Mouse (Mus musculus): ENCODE measurements around the gene Nell1. TPM values are rescaled to one million over a fixed set of nuclear protein-coding genes. Genes with fewer than 3 reads are reported as not detected.
"Not testable (repeated sequence)": the region's sequence is repeated elsewhere in the genome, so short reads cannot be mapped to it uniquely, and the experiment has no call there.

Nell1 gene
- total RNA-seq (2014; fragmentation: Nextera tagmentation): not detected in 2 replicates
- not detected in 2 replicates for total RNA-seq (2017)

DNA sequence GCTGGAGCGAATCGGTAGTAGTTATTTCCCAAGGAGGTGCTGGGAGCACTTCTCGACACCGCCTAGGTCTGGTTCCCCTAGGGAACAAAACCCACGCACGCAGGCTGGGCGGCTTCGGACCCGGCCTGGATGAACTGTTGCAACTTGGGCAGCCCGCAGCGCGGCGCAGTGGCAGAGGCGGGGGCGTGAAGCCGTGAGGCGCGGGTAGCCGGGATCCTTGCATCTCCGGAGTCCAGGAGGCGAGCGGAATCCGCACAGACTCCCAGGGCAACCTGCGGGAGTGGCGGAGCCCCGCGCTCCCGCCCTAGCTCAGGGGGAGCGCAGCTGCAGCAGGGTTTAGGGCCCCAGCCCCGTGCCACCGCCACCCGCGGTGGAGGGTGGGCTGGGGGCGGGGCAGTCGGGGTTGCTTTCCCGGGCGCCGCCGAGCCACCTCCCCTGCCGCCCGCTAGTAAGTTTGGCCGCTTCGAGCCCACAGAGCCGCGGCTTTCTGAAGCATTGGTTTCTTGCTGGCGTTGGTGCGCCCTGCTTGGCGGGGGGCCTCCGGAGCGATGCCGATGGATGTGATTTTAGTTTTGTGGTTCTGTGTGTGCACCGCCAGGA lies at the start of gene Nell1:
Gene Nell1 (plus strand): TSS at position 24 of the 600 bp plus-strand sequence.
- ATAC-seq (replicated peaks; ENCODE audit: poor library complexity, severe bottlenecking): no peak

DNA sequence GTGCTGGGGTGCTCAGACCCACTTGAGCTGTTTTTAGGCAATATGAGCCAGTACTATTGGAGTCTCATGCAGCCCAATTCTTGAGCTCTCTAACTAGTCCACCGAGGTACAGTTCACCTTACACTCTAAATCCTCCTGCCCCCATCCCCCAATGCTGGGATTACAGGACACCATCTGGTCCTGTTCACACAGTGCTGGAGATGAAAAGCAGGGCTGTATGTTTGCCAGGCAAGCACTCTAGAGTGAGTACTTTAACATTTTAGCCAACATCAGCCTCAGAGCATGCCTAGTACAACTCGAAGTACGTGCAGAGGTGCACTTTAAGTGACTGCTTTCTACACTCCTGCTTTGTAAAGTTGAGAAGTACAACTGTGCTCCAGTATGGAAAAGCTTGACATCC lies 46.1 kb upstream of the Nell1 start:
- ATAC-seq (replicated peaks; ENCODE audit: poor library complexity, severe bottlenecking): no peak

DNA sequence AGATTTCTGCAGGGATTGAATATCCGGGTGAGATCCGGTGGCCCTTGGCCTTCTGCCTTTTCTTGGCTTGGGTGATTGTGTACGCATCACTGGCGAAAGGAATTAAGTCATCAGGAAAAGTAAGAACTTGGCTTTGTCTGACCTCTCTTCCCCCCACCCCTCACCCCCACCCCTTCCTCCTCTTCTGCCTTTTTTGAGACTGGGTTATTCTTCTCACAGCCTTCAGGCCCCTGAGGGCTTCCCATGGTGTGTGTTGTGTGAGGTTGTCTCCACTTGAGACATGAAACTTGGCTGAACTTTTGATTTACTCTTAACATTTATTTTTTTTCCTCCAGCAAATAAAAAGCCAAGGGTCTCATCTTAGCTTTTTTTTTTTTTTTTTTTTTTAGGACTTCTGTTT lies 44.7 kb upstream of the Nell1 start:
- ATAC-seq (replicated peaks; ENCODE audit: poor library complexity, severe bottlenecking): no peak

DNA sequence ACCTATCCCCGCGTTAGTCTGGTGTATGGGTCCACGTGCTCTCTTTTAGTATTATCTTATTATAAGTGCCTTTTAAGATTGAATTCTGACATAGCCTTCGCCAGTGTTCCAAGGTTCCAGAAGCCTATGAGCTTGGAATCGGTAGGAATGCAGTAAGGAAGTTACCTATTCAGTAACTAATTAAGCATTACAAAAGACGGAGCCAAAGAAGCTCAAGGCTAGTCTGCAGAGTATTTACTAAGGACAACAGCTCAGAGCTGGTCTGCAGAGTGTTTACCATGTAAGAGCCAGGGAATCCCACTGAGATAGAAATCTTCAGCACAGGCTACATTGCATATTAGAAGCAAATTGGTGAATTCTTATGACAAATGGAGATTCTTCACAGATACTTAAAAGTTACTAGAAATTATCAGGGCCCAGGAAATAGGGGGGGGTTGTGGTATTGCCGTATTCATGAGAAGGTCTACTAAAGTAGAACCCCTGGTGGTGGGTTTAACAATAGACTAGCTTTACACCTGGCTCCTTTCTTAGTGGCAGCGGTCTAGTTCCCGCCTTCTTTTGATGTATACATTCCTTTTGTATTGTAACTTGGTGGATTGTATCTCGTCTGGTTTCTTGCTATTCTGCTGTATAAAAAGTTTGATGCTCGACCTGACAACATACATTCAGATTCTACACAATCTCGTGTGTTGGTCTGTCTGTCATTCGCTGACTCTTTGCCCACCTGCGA lies 41.1 kb upstream of the Nell1 start:
- ATAC-seq (replicated peaks; ENCODE audit: poor library complexity, severe bottlenecking): not testable (repeated sequence)

DNA sequence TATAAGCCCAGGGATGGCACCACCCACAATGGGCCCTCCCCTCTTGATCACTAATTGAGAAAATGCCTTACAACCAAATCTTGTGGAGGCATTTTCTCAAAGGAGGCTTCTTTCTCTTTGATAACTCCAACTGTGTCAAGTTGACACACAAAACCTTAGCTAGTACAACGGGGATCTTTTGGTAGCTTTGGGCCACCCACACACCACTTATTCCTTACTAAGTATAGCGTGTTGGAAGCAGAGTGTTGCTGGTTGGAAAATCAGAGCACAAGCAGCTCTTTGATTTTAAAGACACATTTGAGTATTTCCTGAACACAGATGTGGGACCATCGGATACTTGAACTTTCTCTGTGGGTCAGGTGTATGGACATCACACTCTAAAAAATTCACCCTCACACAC lies 37.8 kb upstream of the Nell1 start:
- no peak for ATAC-seq (replicated peaks; ENCODE audit: poor library complexity, severe bottlenecking)

DNA sequence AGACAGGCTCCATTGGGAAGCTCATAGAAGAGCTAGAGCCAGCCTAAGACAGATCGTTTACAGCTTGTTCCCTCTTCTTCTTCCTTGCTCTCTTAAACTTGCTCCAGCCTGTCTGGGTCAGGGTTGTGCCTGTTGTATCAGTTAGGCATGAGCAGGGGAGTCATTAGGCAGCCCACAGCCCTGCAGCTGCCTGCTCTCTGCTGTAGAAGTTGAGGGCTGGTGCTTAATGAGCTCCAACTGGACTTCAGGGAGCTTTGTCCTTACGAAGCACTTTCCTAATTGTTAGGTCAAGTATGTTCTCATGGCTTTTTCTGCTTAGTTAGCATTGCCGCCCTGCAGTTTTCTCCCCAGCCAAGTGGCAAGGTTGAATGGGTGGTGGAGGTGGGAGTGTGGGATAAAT lies 32.6 kb upstream of the Nell1 start:
- ATAC-seq (replicated peaks; ENCODE audit: poor library complexity, severe bottlenecking): no peak

DNA sequence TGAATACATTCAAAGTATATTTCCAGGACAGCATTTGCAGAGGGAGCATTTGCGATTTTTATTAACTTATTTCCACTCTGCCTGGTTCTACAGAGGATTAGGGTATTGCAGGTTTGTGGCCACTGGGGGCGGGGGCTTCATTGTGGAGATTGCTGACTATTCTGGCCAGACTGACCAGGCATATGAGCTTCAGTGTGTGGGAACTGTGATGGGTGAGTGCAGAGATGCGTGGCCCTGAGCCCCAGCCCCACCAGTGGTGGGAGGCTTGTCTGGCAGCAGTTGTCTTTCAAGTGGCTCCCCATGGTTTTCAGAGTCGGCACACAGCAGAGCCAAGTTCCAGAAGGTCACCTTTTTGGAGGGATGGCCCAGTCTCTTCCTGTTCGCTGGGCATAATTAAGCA lies 32.2 kb upstream of the Nell1 start:
- ATAC-seq (replicated peaks; ENCODE audit: poor library complexity, severe bottlenecking): no peak

DNA sequence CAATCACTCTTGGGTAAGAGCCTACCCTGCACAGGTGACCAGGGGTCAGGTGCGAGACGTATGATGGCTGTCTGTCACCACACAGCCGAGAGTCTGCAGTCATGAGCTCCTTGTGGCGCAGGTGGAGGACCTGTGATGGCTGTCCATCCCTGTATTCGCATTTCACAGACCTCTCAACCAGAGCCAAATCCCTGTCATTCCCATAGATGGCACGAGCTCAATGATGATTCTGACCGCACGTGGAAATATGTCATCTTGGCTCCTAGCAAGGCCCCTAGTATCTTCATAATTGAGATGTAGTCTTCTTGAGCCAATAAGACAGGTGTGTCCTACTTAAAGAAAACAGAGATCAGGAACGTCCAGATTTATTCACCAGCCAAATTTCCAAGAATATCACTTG lies 28.0 kb upstream of the Nell1 start:
- no peak for ATAC-seq (replicated peaks; ENCODE audit: poor library complexity, severe bottlenecking)

DNA sequence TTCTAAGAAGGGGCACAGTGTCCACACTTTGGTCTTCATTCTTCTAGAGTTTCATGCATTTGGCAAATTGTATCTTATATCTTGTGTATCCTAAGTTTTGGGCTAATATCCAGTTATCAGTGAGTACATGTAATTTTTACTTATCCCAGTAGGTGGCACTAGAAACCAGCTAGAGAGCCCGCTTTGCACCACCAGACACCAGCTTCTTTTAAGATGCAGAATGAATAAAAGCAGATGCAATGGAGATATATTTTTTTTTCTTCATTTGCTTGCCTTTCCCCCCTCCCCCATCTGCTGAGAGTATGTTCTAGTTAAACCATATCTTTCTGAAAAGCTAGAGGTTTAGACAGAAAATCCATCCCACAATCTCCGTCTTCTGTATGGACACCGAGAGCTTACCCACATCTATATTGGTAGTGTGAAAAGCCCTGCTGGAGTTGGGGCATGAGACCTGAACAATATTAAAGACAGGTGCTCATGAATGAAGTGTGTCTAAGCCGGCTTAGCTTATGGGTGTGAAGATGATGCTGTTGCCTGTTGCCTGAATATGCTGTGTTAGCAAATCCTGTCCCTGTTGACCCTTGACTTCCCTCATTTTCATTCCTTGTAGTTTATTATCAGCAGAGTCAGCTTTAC lies 21.0 kb upstream of the Nell1 start:
- ATAC-seq (replicated peaks; ENCODE audit: poor library complexity, severe bottlenecking): no peak

DNA sequence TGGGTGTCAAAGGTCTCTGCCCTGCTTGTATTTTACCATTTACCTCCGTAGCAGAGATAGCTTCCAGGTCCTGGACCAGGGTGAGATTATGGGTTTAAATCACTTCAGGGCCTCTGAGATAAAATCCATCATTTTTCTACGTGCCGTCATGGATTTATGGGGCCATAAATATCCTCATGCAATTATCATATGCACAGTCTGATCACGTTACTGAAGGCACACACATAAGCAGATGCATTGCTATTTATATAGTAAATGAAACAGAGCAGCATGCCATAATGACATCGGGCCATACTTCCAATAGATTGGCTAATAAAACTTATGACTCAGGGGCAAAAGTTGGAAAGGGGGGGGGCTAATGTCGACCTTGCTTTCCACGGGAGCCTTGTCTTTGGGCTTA lies 19.8 kb upstream of the Nell1 start:
- ATAC-seq (replicated peaks; ENCODE audit: poor library complexity, severe bottlenecking): no peak

DNA sequence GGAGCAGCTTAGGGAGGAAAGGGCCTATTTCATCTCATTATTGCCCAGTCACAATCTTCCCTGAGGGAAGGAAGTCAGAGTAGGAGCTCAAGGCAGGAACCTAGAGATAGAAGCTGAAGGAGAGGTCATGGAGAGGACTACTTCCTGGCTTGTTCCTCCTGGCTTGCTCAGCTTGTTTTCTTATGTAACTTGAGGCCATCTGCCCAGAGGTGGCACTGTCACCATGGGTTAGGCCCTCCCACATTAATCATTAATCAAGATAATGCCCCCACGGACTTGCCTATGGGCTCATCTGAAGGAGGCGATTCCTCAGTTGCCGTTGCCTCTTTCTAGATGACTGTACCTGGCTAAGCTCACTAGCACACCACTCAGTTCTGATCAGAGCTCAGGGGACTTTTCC lies 17.5 kb upstream of the Nell1 start:
- ATAC-seq (replicated peaks; ENCODE audit: poor library complexity, severe bottlenecking): no peak

DNA sequence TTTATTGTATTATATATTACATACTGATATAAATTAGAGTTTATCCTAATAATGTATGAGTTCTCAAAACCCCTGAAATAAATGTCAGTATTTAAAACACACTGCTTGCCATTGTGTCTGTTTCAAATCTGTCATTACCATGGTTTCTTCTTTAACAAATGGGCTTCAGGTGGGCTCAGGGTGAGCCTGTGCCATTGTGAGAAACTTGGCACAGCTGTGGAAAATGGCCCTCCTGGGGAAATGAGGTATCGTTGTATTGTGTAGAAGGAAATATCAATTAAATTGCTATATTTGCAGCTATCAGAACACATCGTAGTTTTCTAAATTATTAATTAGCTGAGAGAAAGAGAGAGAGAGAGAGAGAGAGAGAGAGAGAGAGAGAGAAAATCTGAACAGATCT lies 10.9 kb upstream of the Nell1 start:
- no peak for ATAC-seq (replicated peaks; ENCODE audit: poor library complexity, severe bottlenecking)

DNA sequence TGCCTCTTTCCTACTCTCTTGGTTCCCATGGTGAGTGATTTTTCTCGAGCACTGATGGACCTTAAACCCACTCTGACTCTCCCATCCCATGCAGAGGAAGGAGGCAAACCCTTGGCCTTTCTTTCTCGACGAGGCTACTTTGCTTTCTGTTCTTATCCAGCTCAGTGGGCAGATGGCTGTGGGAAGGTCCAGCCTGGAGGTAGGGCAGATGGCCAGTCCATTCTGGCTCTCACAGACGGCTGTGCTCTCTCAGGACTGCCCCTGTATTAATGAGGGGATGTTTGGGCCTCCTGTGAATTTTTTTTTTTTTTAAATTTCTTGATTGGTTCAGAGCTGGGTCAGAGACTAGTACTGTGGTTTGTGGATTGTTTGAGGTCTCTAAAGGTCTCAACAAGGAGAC lies 5.1 kb upstream of the Nell1 start:
- no peak for ATAC-seq (replicated peaks; ENCODE audit: poor library complexity, severe bottlenecking)

DNA sequence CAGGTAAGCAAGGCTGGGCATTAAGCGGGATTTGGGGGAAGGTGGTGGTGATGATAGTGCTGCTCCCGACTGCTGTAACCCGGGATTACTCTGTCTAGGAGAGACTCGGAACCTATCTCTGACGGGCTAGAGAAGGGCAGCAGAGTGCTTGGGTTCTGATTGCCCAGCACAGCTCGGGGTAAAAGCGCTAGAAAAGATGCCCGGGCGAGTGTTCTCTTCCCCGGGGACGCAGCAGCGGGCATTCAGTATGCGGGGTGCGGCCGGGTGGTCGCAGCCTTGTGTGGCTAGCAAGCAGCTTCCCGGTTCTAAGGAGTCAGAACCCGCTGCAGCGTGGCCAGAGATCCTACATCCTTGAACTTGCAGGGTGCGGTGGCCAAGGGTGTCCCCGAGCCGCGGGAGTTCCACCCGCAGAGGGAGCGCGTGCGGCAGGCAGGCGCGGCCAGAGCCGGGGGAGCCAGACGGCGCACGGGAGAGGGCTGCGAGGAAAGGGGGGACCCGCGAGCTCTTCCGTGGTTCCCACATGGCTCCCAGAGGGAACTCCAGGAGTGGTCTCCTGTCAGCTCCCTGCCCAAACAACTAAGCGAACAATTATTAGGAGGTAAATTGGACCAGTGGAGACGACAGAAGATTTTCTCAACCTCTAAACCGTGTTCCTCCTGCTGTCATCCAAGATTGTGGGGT lies 917 bp downstream of the Nell1 start:
- no peak for ATAC-seq (replicated peaks; ENCODE audit: poor library complexity, severe bottlenecking)

DNA sequence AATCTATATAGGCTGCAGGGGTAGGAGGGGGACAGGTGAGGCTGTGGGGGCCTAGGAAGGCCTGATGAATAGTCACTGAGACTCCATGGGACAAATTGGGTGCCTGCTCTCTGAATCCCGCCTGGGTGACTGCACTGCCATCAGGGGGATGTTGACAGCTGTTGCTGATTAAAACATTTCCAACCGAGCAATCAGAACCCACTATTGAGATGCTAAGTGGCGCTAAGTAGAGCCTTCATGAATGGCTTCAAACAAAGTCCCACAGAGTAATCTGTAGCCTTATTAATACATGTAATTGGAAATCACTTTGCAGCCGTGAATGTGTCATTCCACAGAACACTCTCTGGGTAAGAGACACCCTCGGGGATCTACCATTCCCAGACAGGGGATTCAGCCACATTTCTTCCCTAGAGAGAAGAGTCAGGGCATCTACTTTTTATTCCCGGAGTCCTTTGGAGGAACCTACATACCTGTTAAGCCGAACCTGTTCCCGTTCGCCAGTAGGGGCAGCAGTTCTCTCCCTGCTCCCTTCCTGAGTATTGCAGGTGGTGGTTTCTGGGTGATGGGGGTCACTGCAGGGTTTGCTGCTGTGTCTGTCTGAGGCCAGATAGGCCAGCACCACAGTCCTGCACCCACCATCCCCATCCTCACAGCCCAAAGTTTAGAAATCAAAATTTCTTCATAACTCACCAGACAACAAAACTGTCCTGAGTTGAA lies 7.0 kb downstream of the Nell1 start:
- ATAC-seq (replicated peaks; ENCODE audit: poor library complexity, severe bottlenecking): no peak

DNA sequence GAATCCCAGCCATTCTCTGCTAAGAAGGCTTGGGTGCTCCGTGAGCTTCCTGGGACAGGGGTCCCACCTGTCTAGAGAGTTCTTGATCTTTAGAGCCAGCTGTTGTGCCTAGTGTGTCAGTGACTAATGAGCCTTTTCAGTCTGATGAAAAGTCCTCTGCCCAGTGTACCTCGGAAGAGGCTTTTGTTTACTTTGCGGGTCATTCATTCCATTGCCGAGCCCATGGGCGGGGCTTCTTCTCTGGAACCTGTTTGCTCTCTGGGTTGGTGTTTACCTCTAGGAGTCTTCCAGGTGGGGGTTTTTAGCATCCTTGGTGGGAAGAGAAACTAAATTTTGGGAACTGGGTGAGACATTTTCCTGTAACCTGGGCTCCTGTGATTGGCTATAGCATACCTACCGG lies 10.0 kb downstream of the Nell1 start:
- ATAC-seq (replicated peaks; ENCODE audit: poor library complexity, severe bottlenecking): no peak

DNA sequence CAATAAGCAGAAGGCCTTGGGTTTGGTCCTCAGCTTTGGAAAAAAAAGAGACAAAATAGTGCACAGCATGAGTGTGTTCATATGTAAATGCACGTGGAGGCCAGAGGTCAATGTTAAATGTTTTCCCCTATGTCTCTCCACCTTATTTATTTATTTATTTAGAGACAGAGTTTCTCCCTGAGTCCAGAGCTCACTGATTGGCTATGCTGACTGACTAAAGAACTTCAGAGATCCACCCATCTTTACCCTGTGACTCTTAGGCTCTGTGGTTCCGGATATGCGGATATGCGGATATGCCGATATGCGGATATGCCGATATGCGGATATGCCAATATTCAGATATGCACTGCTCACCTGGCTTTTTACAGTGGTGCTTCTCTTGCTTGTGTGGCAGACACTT lies 11.3 kb downstream of the Nell1 start:
- no peak for ATAC-seq (replicated peaks; ENCODE audit: poor library complexity, severe bottlenecking)

DNA sequence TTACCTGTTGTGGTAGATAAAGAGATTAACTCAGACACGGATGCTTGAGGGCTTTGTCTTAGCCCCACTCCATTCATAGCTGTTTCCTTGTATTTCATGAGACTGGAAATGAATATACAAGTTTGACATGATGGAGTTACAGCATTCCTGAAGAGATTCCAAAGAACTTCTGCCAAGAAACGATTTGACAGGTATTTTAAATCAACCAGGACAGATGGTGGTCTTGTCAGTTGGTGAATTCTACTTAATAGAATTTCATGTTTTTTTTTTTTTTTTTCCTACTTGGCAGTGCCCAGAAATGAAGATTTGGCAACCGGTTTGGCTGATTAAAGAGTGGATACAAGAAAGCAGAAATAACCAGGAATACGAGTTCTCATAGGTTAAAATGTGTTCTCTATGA lies 24.7 kb downstream of the Nell1 start:
- no peak for ATAC-seq (replicated peaks; ENCODE audit: poor library complexity, severe bottlenecking)

DNA sequence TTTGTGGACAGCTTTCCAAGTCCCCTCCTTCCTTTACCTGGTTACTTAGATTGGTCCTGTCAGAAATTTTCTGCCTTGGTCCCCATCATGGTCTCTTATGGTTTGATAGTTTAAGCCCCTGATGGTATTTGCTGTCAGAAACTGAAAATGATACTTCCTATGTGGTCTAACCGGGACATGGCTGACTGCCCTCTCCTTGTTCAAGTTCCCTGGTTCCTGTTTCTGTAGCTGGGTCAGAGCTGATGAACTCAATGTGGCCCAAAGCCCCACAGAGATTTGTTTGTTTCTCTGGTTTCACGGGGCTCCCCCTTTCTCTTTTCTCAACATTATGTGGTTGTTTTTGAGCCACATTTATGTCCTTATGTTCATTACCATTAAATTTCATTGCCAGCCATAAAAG lies 30.6 kb downstream of the Nell1 start:
- ATAC-seq (replicated peaks; ENCODE audit: poor library complexity, severe bottlenecking): no peak
